Mouse (Mus musculus) small intestine, adult 2 months (tissue): ENCODE data around the gene Syn2.

Experiments
- CTCF ChIP-seq: fragments of 200-500 bp; IDR thresholded peaks from 2 replicates; pipeline ENCODE4 v1.5.1; 2012; ENCODE audit warnings: low read depth, mild to moderate bottlenecking, control low read depth, inconsistent platforms, low read length, moderate library complexity, mixed read lengths; ENCODE audit not compliant: insufficient replicate concordance, insufficient read length; ENCODE audit errors: extremely low read depth
- POLR2A ChIP-seq: fragments of 200-500 bp; IDR thresholded peaks from 2 replicates; pipeline ENCODE4 v1.6.1; 2012; ENCODE audit warnings: low read depth, mild to moderate bottlenecking, control low read depth, inconsistent platforms, low read length, moderate library complexity

DNA sequence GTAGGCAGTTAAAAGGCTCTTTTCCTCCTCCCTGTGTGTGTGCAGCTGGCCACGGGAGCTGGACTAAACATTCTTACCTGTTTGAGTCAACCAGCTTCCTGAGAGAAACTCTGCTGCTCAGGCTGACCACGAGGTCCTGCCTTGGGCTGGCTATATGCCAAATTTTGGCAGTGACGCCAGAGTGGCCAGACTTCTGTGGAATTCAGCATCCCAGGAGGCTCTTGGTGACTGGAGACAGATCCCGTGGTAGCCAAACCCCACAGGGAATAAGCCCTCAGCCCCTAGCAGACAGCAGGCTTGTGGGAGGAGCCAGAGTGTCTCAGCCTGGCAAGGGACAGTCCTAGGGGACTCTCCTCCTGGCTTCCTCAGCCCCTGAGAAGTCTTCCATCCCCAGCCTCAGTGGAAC lies 137.2 kb downstream of the Syn2 start:
- TF ChIP-seq CTCF = no peak
- TF ChIP-seq POLR2A = no peak
